Mouse (Mus musculus) stomach, postnatal 0 days (tissue): ENCODE measurements around the gene Pknox2. TPM values are rescaled to one million over a fixed set of nuclear protein-coding genes. Genes with fewer than 3 reads are reported as not detected.

Experiments used
- ATAC-seq: fragments of 200-750 bp; cut with Nextera tagmentation; 2 replicates; pipeline ENCODE4 v1.8.0; 2017; ENCODE audit not compliant: low FRiP score, low TSS enrichment
- DNase-seq: peaks from one replicate; pipeline ENCODE4 v3.0.0-alpha.2; 2016; ENCODE audit warnings: low spot score
- H3K27ac ChIP-seq: fragments of 300-500 bp; sonication (generic); replicated peaks from 2 replicates; pipeline ENCODE4 v1.5.1; 2014; ENCODE audit warnings: mild to moderate bottlenecking, control low read depth
- H3K27me3 ChIP-seq: fragments of 300-500 bp; sonication (generic); 2 replicates; pipeline ENCODE4 v1.6.1; 2014; ENCODE audit warnings: low read length; ENCODE audit not compliant: control insufficient read depth, insufficient read depth
- H3K36me3 ChIP-seq: fragments of 300-500 bp; sonication (generic); 2 replicates; pipeline ENCODE4 v1.6.1; 2014; ENCODE audit warnings: low read length, mixed read lengths; ENCODE audit not compliant: control insufficient read depth, insufficient read depth
- H3K4me1 ChIP-seq: fragments of 300-500 bp; sonication (generic); replicated peaks from 2 replicates; pipeline ENCODE4 v1.6.1; 2014; ENCODE audit warnings: antibody characterized with exemption; ENCODE audit not compliant: control insufficient read depth, insufficient read depth
- H3K4me2 ChIP-seq: fragments of 300-500 bp; sonication (generic); replicated peaks from 2 replicates; pipeline ENCODE4 v1.6.1; 2014; ENCODE audit warnings: low read depth, mild to moderate bottlenecking, control low read depth, moderate library complexity
- H3K4me3 ChIP-seq: fragments of 300-500 bp; sonication (generic); 2 replicates; pipeline ENCODE4 v1.5.1; 2014; ENCODE audit warnings: low read depth, low read length, control low read depth
- H3K9ac ChIP-seq: fragments of 300-500 bp; sonication (generic); 2 replicates; pipeline ENCODE4 v1.6.1; 2014; ENCODE audit warnings: mild to moderate bottlenecking, low read length, control low read depth, mixed read lengths
- H3K9me3 ChIP-seq: fragments of 300-500 bp; sonication (generic); 2 replicates; pipeline ENCODE4 v1.6.1; 2016; ENCODE audit warnings: low read length; ENCODE audit not compliant: control insufficient read depth
- CTCF ChIP-seq: IDR thresholded peaks from 2 replicates; pipeline ENCODE4 v1.5.1; 2016; ENCODE audit warnings: antibody characterized with exemption, low read depth, mild to moderate bottlenecking, moderate library complexity
- EP300 ChIP-seq: optimal IDR thresholded peaks from 2 replicates; pipeline ENCODE3; 2016; ENCODE audit warnings: antibody characterized with exemption
- WGBS: fragments of 180-500 bp; shearing (Covaris S2); extraction: QIAGEN DNeasy Blood & Tissue Kit; methylation state at CpG from one replicate; pipeline ENCODE4 v1.1.7; 2014; 5-methylcytosine and 5-hydroxymethylcytosine counted together
- polyA plus RNA-seq: library from polyadenylated mRNA; unstranded; fragments of >200 nt; fragmentation: Nextera tagmentation; extraction: Ambion mirVana; gene quantifications from 2 replicates; pipeline ENCODE4 v1.2.1, GENCODE M21; 2015

Pknox2 gene
- polyA plus RNA-seq, 1 experiment from 2014 or later = 2.4 TPM

DNA sequence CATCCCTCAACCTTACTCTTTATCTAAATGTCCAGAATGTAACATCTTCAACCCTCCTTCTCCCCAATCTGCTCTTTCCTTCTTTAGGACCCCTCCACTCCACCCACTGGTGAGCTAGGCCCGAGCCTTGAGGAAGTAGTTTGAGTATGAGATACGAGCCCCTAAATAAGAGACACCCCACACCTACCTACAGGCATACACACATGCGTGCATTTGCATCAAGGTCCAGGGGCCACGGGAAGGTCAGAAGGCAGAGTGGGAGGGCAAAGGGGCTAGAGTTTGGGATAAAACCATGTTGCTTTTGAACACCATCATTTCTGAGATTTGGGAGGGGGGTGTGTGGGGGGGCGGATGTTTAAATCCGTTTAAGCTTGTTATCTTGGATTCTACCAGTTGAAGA, 2.5 kb downstream of the Pknox2 start:
- no peak for TF ChIP-seq CTCF
- TF ChIP-seq EP300 = no peak
- Histone ChIP-seq H3K9me3 (no peaks in the 10 kb centered on the region), H3K36me3 (no peaks in the 10 kb centered on the region), H3K27ac (peak overlapping the region; percentile 96; the same call in 1 of the 2 replicates), H3K4me1 (no peaks in the 10 kb centered on the region), H3K4me3 (peak overlapping the region; percentile 70), H3K9ac (peak overlapping the region; percentile 82), H3K27me3 (no peaks in the 10 kb centered on the region), H3K4me2 (peak overlapping the region; percentile 95)
- WGBS = 23% methylated on average over 6 of the region's 6 CpGs
- ATAC-seq = no peak
- no peak for DNase-seq

DNA sequence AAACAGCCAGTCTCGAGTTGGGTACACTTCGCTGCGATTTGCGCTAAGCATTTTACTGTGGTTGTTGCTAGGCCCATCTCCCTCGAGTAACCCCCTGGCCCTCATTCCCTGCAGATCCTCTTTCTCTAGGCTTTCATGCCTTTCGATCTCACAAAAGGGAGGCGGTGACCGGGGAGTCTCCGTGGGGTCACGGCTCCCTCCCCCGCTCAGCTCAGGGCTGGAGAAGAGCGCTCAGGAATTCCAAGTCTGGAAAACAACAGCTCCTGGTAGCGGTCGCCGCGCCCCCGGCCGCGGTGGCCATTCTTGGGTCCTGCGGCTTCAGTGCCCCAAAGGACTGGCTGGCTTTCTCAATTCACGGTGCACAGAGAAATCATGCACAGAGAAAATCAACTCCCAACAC, 3.0 kb downstream of the Pknox2 start:
- H3K36me3 ChIP-seq = no peaks in the 10 kb centered on the region
- no peaks in the 10 kb centered on the region for H3K4me1 ChIP-seq
- peak overlapping the region; percentile 82 for H3K9ac ChIP-seq
- H3K27ac ChIP-seq = peak overlapping the region; percentile 96; the same call in 1 of the 2 replicates
- DNase-seq (no peak), ATAC-seq (no peak)
- TF ChIP-seq EP300 = no peak
- TF ChIP-seq CTCF = peak; percentile 30
- H3K9me3 ChIP-seq = no peaks in the 10 kb centered on the region
- H3K27me3 ChIP-seq = no peaks in the 10 kb centered on the region
- WGBS = 25% methylated on average over 21 of the region's 21 CpGs
- peak overlapping the region; percentile 95 for H3K4me2 ChIP-seq
- H3K4me3 ChIP-seq = peak overlapping the region; percentile 70

DNA sequence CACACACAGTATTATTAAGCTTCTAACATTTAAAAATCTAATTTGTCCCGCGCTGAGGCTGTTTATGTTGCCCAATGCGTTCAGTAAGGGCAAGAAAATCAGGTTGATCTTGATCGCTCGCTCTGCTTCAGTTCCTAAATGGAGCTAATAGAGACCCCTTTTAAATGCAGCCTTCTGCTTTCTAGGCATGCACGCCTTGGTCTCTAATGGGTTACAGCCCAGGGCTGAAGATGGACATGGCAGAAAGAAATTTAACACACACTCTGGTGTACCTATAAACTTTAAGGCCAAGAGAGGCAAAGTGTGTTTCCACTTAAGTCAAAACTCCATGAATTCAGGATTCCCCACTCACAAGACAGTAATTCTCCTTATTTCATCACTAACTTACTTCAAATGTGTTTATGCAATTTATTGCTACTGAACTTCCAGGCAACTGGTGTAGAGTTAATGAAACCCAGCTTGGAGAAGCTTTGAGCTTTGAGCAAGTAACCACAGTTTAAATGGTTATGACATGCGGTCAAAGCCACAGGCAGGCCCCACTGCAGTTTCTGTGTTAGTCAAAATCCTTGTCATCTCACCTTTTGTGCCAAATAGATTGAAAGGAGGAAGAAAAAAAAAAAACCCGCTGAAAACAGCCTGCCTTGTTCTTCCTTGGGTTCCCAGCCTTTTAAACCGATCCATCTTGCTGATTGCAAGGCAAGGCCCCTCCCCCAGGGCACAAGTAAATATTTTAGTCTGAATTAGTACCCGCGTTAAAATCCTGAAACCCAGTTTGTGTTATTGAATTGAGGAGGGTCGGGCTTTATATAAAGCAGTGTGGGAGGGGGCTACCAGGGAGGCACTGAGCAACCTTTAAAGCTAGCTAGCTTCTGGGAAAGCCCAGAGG, 3.9 kb downstream of the Pknox2 start:
- no peaks in the 10 kb centered on the region for H3K27me3 ChIP-seq
- H3K9me3 ChIP-seq = no peaks in the 10 kb centered on the region
- H3K4me3 ChIP-seq = 0 out of 2 replicates have a peak overlapping the region, but pooled peaks have one; percentile 70
- no peaks in the 10 kb centered on the region for H3K4me1 ChIP-seq
- no peak for DNase-seq
- WGBS = 56% methylated on average over 12 of the region's 12 CpGs
- H3K36me3 ChIP-seq = no peaks in the 10 kb centered on the region
- TF ChIP-seq EP300 = no peak
- no peak for TF ChIP-seq CTCF
- H3K27ac ChIP-seq = no peak overlapping the region
- peak overlapping the region; percentile 95 for H3K4me2 ChIP-seq
- no peak overlapping the region for H3K9ac ChIP-seq
- ATAC-seq = no peak

- Histone ChIP-seq H3K9ac (no peak overlapping the region), H3K9me3 (no peaks in the 10 kb centered on the region), H3K36me3 (no peaks in the 10 kb centered on the region), H3K4me1 (no peaks in the 10 kb centered on the region), H3K27ac (no peak overlapping the region), H3K27me3 (no peaks in the 10 kb centered on the region), H3K4me3 (no peak overlapping the region), H3K4me2 (no peak overlapping the region)
- ATAC-seq (no peak), DNase-seq (no peak)
- TF ChIP-seq CTCF = no peak
- no peak for TF ChIP-seq EP300
- WGBS = 63% methylated on average over 4 of the region's 4 CpGs
These were observed 5.1 kb downstream of the Pknox2 start for GRCm38 (mm10) chr9:37142107-37142506.

DNA sequence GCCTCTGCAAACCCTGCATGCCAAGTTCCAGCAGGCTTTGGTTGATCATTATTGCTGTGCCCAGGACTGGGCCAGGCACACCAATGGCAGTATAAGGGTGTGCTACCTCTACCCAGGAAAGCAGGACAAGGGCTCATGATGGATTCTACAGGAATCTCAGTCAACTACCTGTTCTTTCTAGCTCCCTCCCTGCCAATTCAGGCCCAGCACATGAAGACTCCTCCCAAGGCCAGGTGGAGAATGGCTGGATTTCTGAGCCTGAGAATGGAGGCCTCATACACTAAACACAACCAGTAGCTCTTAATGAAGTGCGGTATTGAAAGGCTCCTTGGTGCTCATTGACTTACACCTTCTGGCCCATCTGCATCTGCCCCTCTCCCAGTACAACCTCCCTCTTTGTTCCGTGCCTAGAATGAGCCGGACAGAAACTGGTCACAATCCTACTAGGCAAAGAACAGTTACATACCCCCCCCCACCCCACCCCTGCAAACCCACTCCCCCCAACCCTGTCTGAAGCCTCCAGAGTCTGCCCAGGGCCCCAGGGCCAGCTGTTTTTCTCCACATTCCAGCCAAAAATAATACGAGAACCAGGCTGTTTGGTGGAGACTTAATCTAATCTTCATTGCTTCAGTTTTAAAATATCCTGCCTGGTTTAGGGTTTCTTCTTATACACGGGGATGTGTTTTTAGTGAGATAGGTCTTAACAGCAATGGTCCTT, 6.6 kb downstream of the Pknox2 start:
- no peaks in the 10 kb centered on the region for H3K9me3 ChIP-seq
- no peak overlapping the region for H3K4me3 ChIP-seq
- no peak overlapping the region for H3K27ac ChIP-seq
- no peak for ATAC-seq
- TF ChIP-seq EP300 (no peak), CTCF (no peak)
- no peak for DNase-seq
- WGBS = 55% methylated on average over 5 of the region's 5 CpGs
- H3K27me3 ChIP-seq = no peaks in the 10 kb centered on the region
- H3K36me3 ChIP-seq = no peaks in the 10 kb centered on the region
- no peak overlapping the region for H3K4me2 ChIP-seq
- no peak overlapping the region for H3K9ac ChIP-seq
- no peaks in the 10 kb centered on the region for H3K4me1 ChIP-seq
